ENCODE assay signal across 10 mouse cellular contexts in the genomic region with DNA sequence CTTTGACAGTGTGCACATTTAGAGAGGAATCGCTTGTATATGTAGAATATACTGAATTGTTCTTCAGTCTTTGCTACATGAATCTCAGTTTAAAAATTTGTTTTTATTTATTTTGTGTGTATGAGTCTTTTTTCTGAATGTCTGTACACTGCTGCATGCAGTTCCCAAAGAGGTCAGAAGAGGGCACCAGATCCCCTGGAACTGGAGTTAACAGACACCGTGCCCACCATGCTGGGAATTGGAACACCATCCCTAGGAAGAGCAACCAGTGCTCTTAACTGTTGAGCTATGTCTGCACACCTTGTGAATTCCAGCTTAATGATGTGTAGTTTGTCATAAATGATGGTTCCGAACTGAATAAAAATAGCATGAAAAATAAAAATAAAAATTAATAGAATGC. TPM values are rescaled to one million over a fixed set of nuclear protein-coding genes. Genes with fewer than 3 reads are reported as not detected.
A peak's percentile ranks its signal among the peaks of the same experiment; 100 is the strongest.
DNase-seq lines count a peak whose midpoint lies in the region; ATAC-seq lines count a peak whose summit lies in the region.
"Had no signal": no experiment of that assay in that cellular context is flagged by ENCODE, and none has a peak within 500 bp of the region (broad histone marks: within the 10 kb centered on the region; RNA-seq: fewer than 3 reads in every experiment).

No protein-coding gene starts in this region.

- WGBS in forebrain, embryonic 10.5 days = 60% methylated on average over 3 of the region's 3 CpGs
- 55% methylated on average over 3 of the region's 3 CpGs for WGBS in forebrain, embryonic 12.5 days

- H3K36me3 ChIP-seq in forebrain, embryonic 10.5 days (replicated peaks) = peaks cover 14% of the 10 kb centered on the region
- peaks cover 6% of the 10 kb centered on the region; the same call in 1 of the 2 replicates for H3K36me3 ChIP-seq in forebrain, embryonic 12.5 days (replicated peaks)

- H3K27ac ChIP-seq in forebrain, embryonic 10.5 days = no peak overlapping the region
- no peak overlapping the region for H3K27ac ChIP-seq in forebrain, embryonic 12.5 days

- peak; percentile 46 for DNase-seq in forebrain, embryonic 10.5 days (ENCODE audit: extremely low spot score, low spot score)
- DNase-seq in lung, adult 18-20 months = peak; percentile 26 to 32
- DNase-seq in lung, postnatal 25 days (ENCODE audit: low spot score) = no peak
- peak; percentile 59 for DNase-seq in brain, adult 2 months (ENCODE audit: low read depth, low spot score)
- peak; percentile 67 for DNase-seq in gastrocnemius, postnatal 10 days
- DNase-seq in mesoderm, embryonic 11.5 days (ENCODE audit: low read depth, low spot score) = peak; percentile 56

- H3K9me3 ChIP-seq in forebrain, embryonic 10.5 days = no peaks in the 10 kb centered on the region
- H3K9me3 ChIP-seq in forebrain, embryonic 12.5 days = no peaks in the 10 kb centered on the region

- no peak overlapping the region for H3K4me2 ChIP-seq in forebrain, embryonic 12.5 days

- no peak overlapping the region for H3K9ac ChIP-seq in forebrain, embryonic 12.5 days

- H3K4me1 ChIP-seq in forebrain, embryonic 10.5 days = no peaks in the 10 kb centered on the region
- no peaks in the 10 kb centered on the region for H3K4me1 ChIP-seq in forebrain, embryonic 12.5 days

- no peak overlapping the region for H3K4me3 ChIP-seq in forebrain, embryonic 10.5 days
- H3K4me3 ChIP-seq in forebrain, embryonic 12.5 days (replicated peaks) = no peak overlapping the region
- H3K4me3 ChIP-seq: myocyte had no signal

- no peak for ATAC-seq in forebrain, embryonic 12.5 days (ENCODE audit: low FRiP score)
- ATAC-seq in erythroblast, adult 5-6 weeks (replicated peaks; ENCODE audit: low FRiP score, poor library complexity, severe bottlenecking) = no peak; the same call in 1 of the 2 replicates

- H3K27me3 ChIP-seq in forebrain, embryonic 10.5 days (ENCODE audit: poor library complexity, severe bottlenecking) = no peaks in the 10 kb centered on the region
- no peaks in the 10 kb centered on the region for H3K27me3 ChIP-seq in forebrain, embryonic 12.5 days

RNA-seq across cellular contexts. Expression of a gene that starts 24.2 kb away (rescaled TPM):
- polyA plus RNA-seq in forebrain, embryonic 10.5 days (2016; fragmentation: Nextera tagmentation; extraction: Ambion mirVana) = 1.3 TPM in 2 replicates
- 0.62 and 1.1 TPM in 2 replicates for polyA plus RNA-seq in forebrain, embryonic 12.5 days (2016; fragmentation: Nextera tagmentation; extraction: Ambion mirVana)
- under 1 TPM; 0.66 to 0.77 TPM for total RNA-seq in gastrocnemius, postnatal 10 days (2021)
- total RNA-seq in erythroblast, adult 5-6 weeks (2015; ENCODE audit: low replicate concordance) = 0.63 TPM in 1 of 2 replicates, not detected in the other
- 0.28 TPM in 1 of 2 replicates, not detected in the other for total RNA-seq in erythroblast, adult 5-6 weeks (2017; ENCODE audit: low replicate concordance)

RNA-seq across cellular contexts. Expression of a gene that starts 34.4 kb away (rescaled TPM):
- polyA plus RNA-seq in forebrain, embryonic 10.5 days (2016; fragmentation: Nextera tagmentation; extraction: Ambion mirVana) = 122 and 134 TPM in 2 replicates
- polyA plus RNA-seq in forebrain, embryonic 12.5 days (2016; fragmentation: Nextera tagmentation; extraction: Ambion mirVana) = 89.5 and 94.3 TPM in 2 replicates
- 10 to 100 TPM; 68.4 to 70.7 TPM for total RNA-seq in gastrocnemius, postnatal 10 days (2021)
- 31.3 and 36.3 TPM in 2 replicates for total RNA-seq in erythroblast, adult 5-6 weeks (2015; ENCODE audit: low replicate concordance)
- total RNA-seq in erythroblast, adult 5-6 weeks (2017; ENCODE audit: low replicate concordance) = 13.2 and 23.9 TPM in 2 replicates

RNA-seq across cellular contexts. Expression of a gene that starts 53.9 kb away (rescaled TPM):
- 0.07 and 0.11 TPM in 2 replicates for polyA plus RNA-seq in forebrain, embryonic 10.5 days (2016; fragmentation: Nextera tagmentation; extraction: Ambion mirVana)
- not detected in 2 replicates for polyA plus RNA-seq in forebrain, embryonic 12.5 days (2016; fragmentation: Nextera tagmentation; extraction: Ambion mirVana)
- total RNA-seq in gastrocnemius, postnatal 10 days (2021) = not detected
- not detected in 2 replicates for total RNA-seq in erythroblast, adult 5-6 weeks (2015; ENCODE audit: low replicate concordance)
- total RNA-seq in erythroblast, adult 5-6 weeks (2017; ENCODE audit: low replicate concordance) = not detected in 2 replicates
- total RNA-seq: heart, postnatal 10 days had no signal
